Mouse (Mus musculus) kidney, postnatal 14 days (tissue): ENCODE results near the gene Ufm1.

Source experiments
- DNase-seq: peaks from one replicate; pipeline ENCODE4 v3.0.0; 2022; ENCODE audit warnings: mixed read lengths

Gene Ufm1

GRCm38 (mm10) chr3:53863383-53864220, at the start of gene Ufm1:
Ufm1 (minus strand) TSS chr3:53863830.
- DNase-seq, result peak; percentile 96

GRCm38 (mm10) chr3:53890619-53891540, 27.2 kb upstream of the Ufm1 start:
- DNase-seq, result no peak

- DNase-seq, result no peak
Measured at GRCm38 (mm10) chr3:53871596-53871995, 8.0 kb upstream of the Ufm1 start.

- DNase-seq, result no peak
Measured at GRCm38 (mm10) chr3:53870482-53870881, 6.9 kb upstream of the Ufm1 start.

GRCm38 (mm10) chr3:53869263-53869662, 5.6 kb upstream of the Ufm1 start:
- DNase-seq, result no peak

DNA sequence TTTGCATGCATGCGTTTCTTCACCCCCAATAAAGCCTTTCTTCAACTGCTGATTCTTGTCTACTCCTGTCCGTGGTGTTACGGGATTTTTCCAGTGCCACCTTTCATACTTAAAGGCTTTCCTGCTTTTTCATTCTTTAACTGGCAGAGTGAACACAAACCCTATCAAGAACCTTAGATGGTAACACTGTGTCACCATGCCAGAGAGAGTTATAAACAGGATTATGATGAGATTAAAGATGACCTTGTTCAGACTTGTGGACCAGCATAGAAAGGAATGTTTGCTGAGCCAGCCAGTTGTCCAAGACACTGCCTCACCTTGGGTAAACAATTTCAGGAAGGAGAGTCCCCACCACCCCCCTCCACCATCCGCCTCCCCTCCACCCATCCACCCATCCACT, 4.6 kb upstream of the Ufm1 start:
- no peak for DNase-seq

DNA sequence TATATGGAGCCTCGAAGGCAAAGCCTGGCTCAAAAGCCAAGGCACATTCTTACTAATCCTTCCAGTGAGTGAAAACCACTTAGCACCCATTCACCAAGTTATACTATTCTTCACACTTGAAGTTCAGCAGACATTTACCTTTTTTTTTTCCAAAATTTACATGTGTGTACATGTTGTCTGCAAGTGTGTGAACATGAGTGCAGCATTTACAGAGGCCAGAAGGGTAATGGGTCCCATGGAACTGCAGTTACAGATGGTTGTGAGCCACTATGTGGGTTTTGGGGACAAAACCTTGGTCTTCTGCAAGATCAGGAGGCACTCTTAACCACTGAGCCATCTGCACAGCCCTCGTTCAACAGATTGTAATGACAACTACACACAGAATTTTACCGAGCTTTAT, 8.8 kb downstream of the Ufm1 start:
- DNase-seq, result no peak

DNA sequence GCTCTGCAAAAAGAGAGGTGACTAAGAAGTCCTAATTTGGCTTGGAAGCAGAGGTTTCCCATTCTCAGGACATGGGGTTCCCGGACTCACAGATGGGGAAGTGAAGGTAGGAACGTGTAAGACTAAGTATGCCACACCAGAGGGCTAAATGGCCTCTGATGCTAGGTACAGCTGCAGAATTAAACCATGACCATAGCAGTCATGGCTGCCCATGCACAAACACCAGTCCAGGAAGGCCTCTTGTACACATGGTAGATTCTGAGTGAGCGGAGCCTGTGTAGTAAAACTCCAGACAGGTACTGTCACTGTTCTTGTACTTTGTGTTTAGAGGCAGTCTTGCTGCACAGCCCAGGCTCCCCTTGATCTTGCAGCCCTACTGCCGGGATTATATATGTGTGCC, 9.4 kb downstream of the Ufm1 start:
- DNase-seq, result no peak

DNA sequence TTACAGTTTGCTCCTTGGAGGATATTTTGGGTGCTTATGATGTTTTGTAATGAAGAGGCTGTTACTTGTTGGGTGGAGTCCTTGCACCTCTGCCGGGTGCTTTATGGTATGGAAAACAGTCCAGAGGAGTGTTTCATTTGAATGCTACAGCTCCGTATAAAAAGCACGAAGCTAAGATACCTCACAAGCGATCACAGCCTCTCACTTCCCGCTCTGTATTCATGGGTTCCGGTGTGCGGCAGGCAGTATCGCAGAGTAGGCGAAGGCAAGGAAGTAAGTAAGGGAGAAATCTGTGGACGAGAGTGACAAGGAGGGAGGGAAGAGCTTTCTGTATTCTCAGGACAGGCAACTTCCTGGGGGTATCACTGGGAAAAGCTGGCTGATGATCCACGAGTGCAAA, 15.4 kb downstream of the Ufm1 start:
- no peak for DNase-seq

GRCm38 (mm10) chr3:53847726-53848125, 15.9 kb downstream of the Ufm1 start:
- DNase-seq, result no peak

GRCm38 (mm10) chr3:53846206-53846928, 17.3 kb downstream of the Ufm1 start:
- DNase-seq, result no peak

DNA sequence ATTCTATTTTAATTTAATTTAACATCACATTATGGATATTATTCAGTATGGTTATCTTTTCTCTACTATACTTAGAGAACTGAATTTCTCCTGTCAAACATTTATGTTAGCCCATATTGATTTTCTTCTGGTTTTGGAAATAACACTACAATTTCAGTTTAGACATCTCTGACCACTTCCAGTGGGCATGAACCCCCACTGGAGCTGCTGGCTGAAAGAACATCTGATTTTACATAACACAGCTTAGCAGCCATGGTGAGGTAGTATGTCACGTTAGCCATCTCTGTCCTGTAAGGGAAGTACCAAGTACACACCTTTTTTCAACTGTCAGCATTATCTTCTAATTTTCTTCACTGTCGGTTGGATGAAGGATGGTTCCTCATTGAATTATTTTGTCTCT, 18.8 kb downstream of the Ufm1 start, which contains the start of gene Gm10985:
Gm10985 (plus strand) TSS at position 301 of the 400 bp plus-strand sequence.
- no peak for DNase-seq

DNA sequence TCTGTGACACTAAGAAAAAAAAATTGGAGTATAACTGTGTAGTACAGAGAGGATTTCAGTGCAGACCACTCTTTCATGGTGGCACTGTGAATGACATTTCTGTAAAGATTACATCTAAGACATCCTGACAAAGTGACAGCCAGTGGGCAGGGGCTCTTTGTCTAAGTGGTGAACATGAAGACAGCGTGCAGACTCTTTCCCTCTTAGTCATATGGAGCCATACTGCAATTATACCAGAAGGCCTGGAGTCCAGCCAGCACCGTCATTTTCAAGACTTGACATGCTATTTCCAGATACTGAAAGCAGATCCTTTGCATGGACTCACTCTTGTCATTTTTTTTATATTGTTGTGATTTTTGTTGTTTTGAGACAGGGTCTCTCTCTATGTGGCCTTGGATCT, 29.4 kb downstream of the Ufm1 start:
- no peak for DNase-seq

- peak; percentile 4 for DNase-seq
Measured at GRCm38 (mm10) chr3:53813421-53813977, 50.1 kb downstream of the Ufm1 start.
